Mouse (Mus musculus): ENCODE data around the gene Cyp17a1. TPM values are rescaled to one million over a fixed set of nuclear protein-coding genes. Genes with fewer than 3 reads are reported as not detected.

Cyp17a1 gene
- polyA plus RNA-seq, 1 experiment from 2014 or later: not detected

GRCm38 (mm10) chr19:46620016-46620808 is 52.8 kb downstream of the Cyp17a1 start:
- Histone ChIP-seq H3K27me3 (ENCODE audit: control insufficient read depth, insufficient read depth, low read length) (no peaks in the 10 kb centered on the region), H3K4me2 (ENCODE audit: low read depth) (no peak overlapping the region), H3K27ac (ENCODE audit: low read depth, low read length) (no peak overlapping the region), H3K4me3 (ENCODE audit: low read depth, low read length) (no peak overlapping the region), H3K4me1 (ENCODE audit: control insufficient read depth, insufficient read depth, low read length) (peaks cover 46% of the 10 kb centered on the region), H3K9me3 (ENCODE audit: control insufficient read depth, low read length) (no peaks in the 10 kb centered on the region), H3K36me3 (ENCODE audit: control insufficient read depth, insufficient read depth, low read length) (peaks cover 2% of the 10 kb centered on the region; the same call in 1 of the 2 replicates), H3K9ac (ENCODE audit: low read length) (no peak overlapping the region)
- no peak for ATAC-seq (ENCODE audit: insufficient read depth, low FRiP score, low TSS enrichment)
- DNase-seq (ENCODE audit: low spot score): no peak
- 84% methylated on average over 14 of the region's 14 CpGs for WGBS

GRCm38 (mm10) chr19:46619518-46619917 is 53.5 kb downstream of the Cyp17a1 start:
- H3K4me2 ChIP-seq (ENCODE audit: low read depth): no peak overlapping the region
- H3K9ac ChIP-seq (ENCODE audit: low read length): no peak overlapping the region
- no peak overlapping the region for H3K27ac ChIP-seq (ENCODE audit: low read depth, low read length)
- peaks cover 39% of the 10 kb centered on the region for H3K4me1 ChIP-seq (ENCODE audit: control insufficient read depth, insufficient read depth, low read length)
- ATAC-seq (ENCODE audit: insufficient read depth, low FRiP score, low TSS enrichment) (no peak), DNase-seq (ENCODE audit: low spot score) (no peak)
- no peak overlapping the region for H3K4me3 ChIP-seq (ENCODE audit: low read depth, low read length)
- H3K9me3 ChIP-seq (ENCODE audit: control insufficient read depth, low read length): no peaks in the 10 kb centered on the region
- no peaks in the 10 kb centered on the region; the same call in 1 of the 2 replicates for H3K36me3 ChIP-seq (ENCODE audit: control insufficient read depth, insufficient read depth, low read length)
- 96% methylated on average over 6 of the region's 6 CpGs for WGBS
- H3K27me3 ChIP-seq (ENCODE audit: control insufficient read depth, insufficient read depth, low read length): no peaks in the 10 kb centered on the region

- H3K4me2 ChIP-seq (ENCODE audit: low read depth): no peak overlapping the region
- no peaks in the 10 kb centered on the region for H3K27me3 ChIP-seq (ENCODE audit: control insufficient read depth, insufficient read depth, low read length)
- no peaks in the 10 kb centered on the region for H3K36me3 ChIP-seq (ENCODE audit: control insufficient read depth, insufficient read depth, low read length)
- H3K4me1 ChIP-seq (ENCODE audit: control insufficient read depth, insufficient read depth, low read length): peaks cover 34% of the 10 kb centered on the region
- WGBS: 93% methylated on average over 19 of the region's 19 CpGs
- H3K9ac ChIP-seq (ENCODE audit: low read length): no peak overlapping the region
- no peaks in the 10 kb centered on the region for H3K9me3 ChIP-seq (ENCODE audit: control insufficient read depth, low read length)
- ATAC-seq (ENCODE audit: insufficient read depth, low FRiP score, low TSS enrichment) (no peak), DNase-seq (ENCODE audit: low spot score) (no peak)
- H3K27ac ChIP-seq (ENCODE audit: low read depth, low read length): no peak overlapping the region
- H3K4me3 ChIP-seq (ENCODE audit: low read depth, low read length): no peak overlapping the region
Measured at GRCm38 (mm10) chr19:46619001-46619400, 54.0 kb downstream of the Cyp17a1 start.

GRCm38 (mm10) chr19:46618322-46618721 is 54.6 kb downstream of the Cyp17a1 start:
- Histone ChIP-seq H3K9me3 (ENCODE audit: control insufficient read depth, low read length) (no peaks in the 10 kb centered on the region), H3K27ac (ENCODE audit: low read depth, low read length) (no peak overlapping the region), H3K36me3 (ENCODE audit: control insufficient read depth, insufficient read depth, low read length) (no peaks in the 10 kb centered on the region), H3K9ac (ENCODE audit: low read length) (no peak overlapping the region), H3K4me1 (ENCODE audit: control insufficient read depth, insufficient read depth, low read length) (peaks cover 27% of the 10 kb centered on the region), H3K4me3 (ENCODE audit: low read depth, low read length) (no peak overlapping the region), H3K4me2 (ENCODE audit: low read depth) (no peak overlapping the region), H3K27me3 (ENCODE audit: control insufficient read depth, insufficient read depth, low read length) (no peaks in the 10 kb centered on the region)
- no peak for DNase-seq (ENCODE audit: low spot score)
- no peak for ATAC-seq (ENCODE audit: insufficient read depth, low FRiP score, low TSS enrichment)
- WGBS: 78% methylated on average over 9 of the region's 9 CpGs

GRCm38 (mm10) chr19:46617361-46617760 is 55.6 kb downstream of the Cyp17a1 start:
- ATAC-seq (ENCODE audit: insufficient read depth, low FRiP score, low TSS enrichment): no peak
- Histone ChIP-seq H3K27ac (ENCODE audit: low read depth, low read length) (no peak overlapping the region), H3K36me3 (ENCODE audit: control insufficient read depth, insufficient read depth, low read length) (no peaks in the 10 kb centered on the region), H3K4me2 (ENCODE audit: low read depth) (no peak overlapping the region), H3K9ac (ENCODE audit: low read length) (no peak overlapping the region), H3K4me3 (ENCODE audit: low read depth, low read length) (no peak overlapping the region), H3K4me1 (ENCODE audit: control insufficient read depth, insufficient read depth, low read length) (peaks cover 17% of the 10 kb centered on the region), H3K9me3 (ENCODE audit: control insufficient read depth, low read length) (no peaks in the 10 kb centered on the region), H3K27me3 (ENCODE audit: control insufficient read depth, insufficient read depth, low read length) (no peaks in the 10 kb centered on the region)
- DNase-seq (ENCODE audit: low spot score): no peak
- 87% methylated on average over 8 of the region's 8 CpGs for WGBS

Other genes with a start within 250 kb of the Cyp17a1 start
- gene Trim8, start 171.5 kb downstream of the Cyp17a1 start, polyA plus RNA-seq (2014; fragmentation: Nextera tagmentation; extraction: Ambion mirVana): 26.6 and 28.7 TPM in 2 replicates
- gene Arl3, start 100.0 kb downstream of the Cyp17a1 start, polyA plus RNA-seq (2014; fragmentation: Nextera tagmentation; extraction: Ambion mirVana): 123 and 131 TPM in 2 replicates
- 12.7 and 14.1 TPM in 2 replicates for gene Sfxn2, start 99.8 kb downstream of the Cyp17a1 start, polyA plus RNA-seq (2014; fragmentation: Nextera tagmentation; extraction: Ambion mirVana)
- gene Wbp1l, start 74.1 kb downstream of the Cyp17a1 start, polyA plus RNA-seq (2014; fragmentation: Nextera tagmentation; extraction: Ambion mirVana): 41.6 and 48.8 TPM in 2 replicates
- 14.1 and 14.7 TPM in 2 replicates for gene Borcs7, start 16.7 kb upstream of the Cyp17a1 start, polyA plus RNA-seq (2014; fragmentation: Nextera tagmentation; extraction: Ambion mirVana)
- gene As3mt, start 34.3 kb upstream of the Cyp17a1 start, polyA plus RNA-seq (2014; fragmentation: Nextera tagmentation; extraction: Ambion mirVana): 33.0 and 35.2 TPM in 2 replicates
- gene Cnnm2, start 88.4 kb upstream of the Cyp17a1 start, polyA plus RNA-seq (2014; fragmentation: Nextera tagmentation; extraction: Ambion mirVana): 5.4 and 6.8 TPM in 2 replicates

Measured in neural tube, embryonic 11.5 days (tissue).